Mouse (Mus musculus) kidney, postnatal 25 days (tissue): ENCODE measurements around the gene Hephl1.
A peak's percentile ranks its signal among the peaks of the same experiment; 100 is the strongest.

ENCODE experiments used
- DNase-seq, 2 experiments: peaks; one replicate each; pipeline ENCODE4 v3.0.0; 2021; ENCODE audit warnings: mixed read lengths in 2 of 2

Hephl1 gene

GRCm38 (mm10) chr9:15045740-15046139, 66.2 kb downstream of the Hephl1 start:
- DNase-seq, result no peak

GRCm38 (mm10) chr9:15045084-15045669, 66.7 kb downstream of the Hephl1 start, which contains the start of gene Panx1:
Gene Panx1, minus strand, starts transcription at chr9:15045478.
- peak; percentile 49 to 71 for DNase-seq

DNA sequence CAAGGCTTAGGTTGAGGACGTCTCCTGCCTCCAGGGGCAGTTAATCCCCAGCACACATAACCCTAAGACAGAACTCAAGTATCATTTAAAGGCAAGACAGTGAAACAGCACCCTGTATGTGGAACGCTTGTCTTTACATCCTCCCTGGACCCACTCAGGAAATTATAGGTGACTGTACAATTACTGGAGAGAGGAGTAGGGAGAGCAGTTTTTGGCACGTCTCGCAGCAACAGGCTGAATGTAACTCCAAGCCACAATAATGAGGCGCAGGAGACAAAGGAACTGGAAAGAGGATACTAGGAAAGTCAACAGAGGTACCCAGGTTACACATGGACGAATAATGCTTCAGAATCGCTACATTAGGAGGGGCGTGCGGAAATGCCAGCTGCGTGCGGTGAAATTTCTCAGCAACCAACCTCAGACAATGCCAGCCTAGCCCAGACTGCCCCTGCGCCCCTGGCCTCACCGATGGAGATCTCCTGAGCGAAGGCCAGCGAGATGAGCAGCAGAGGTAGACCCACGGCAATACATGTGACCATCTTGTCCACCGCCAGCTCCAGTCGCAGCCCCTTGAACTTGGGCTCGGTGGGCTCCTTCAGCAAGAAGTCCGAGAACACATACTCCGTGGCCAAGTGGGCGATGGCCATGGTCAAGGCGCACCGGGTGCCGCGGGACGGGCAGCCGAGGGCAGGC, 67.4 kb downstream of the Hephl1 start:
- DNase-seq, result no peak

DNA sequence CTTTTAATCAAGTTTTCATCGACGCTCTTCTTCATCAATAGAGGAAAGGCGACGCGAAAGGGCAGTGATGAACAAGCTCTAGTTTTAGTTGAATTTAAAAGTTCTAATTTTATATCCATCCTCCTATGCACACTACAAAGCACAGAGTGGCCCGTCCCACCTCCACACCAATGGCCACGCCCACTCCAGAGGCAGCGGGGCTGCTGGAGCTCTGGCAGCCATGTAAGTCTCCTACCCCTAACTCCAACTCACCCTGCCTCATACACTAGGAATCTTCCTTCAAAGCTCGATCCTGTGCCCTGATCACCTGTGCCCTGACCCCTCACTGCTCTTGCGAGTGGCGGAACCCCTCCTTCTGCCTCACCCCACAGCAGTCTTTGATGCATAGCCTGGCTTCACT, 70.4 kb downstream of the Hephl1 start:
- no peak for DNase-seq

GRCm38 (mm10) chr9:15039848-15040247, 72.1 kb downstream of the Hephl1 start:
- no peak for DNase-seq

- DNase-seq, result peak in 1 of 2 experiments; percentile 18
Measured at GRCm38 (mm10) chr9:15037704-15038103, 74.2 kb downstream of the Hephl1 start.

DNA sequence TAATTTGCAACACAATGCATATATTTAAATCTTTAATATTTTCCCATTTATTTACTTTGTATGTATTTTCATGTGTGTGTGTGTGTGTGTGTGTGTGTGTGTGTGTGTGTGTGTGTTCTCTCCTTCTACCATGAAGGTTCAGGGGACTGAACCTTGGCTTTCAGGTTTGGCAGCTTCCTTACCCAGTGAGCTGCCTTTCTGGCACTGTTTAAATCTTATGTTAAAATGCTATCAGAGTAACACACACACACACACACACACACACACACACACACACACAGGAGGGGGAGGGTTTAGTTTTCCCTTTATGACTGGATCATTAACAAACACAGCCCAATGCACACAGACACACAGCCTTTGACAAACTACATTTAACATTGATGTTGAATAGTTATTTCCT, 74.7 kb downstream of the Hephl1 start:
- peak in 1 of 2 experiments; percentile 33 for DNase-seq

DNA sequence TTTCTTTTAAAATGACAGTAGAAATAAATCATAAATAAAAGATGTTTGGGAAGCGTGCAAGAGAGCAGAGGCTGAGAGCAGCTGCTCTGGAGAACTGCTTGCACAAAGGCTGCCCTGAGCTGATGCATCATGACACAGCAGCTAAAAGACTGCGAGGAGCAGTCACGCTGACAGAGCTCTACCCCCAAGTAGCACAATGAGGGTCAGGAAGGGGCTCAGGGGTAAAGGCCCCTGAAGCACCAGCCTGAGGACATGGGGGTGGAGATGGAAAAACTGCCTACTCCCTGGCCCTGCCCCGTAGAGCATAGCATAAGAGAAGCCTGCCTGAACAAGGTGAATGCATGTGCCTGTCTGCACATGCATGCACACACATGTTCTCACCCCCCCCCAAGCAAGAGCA, 75.1 kb downstream of the Hephl1 start:
- peak in 1 of 2 experiments; percentile 10 for DNase-seq

DNA sequence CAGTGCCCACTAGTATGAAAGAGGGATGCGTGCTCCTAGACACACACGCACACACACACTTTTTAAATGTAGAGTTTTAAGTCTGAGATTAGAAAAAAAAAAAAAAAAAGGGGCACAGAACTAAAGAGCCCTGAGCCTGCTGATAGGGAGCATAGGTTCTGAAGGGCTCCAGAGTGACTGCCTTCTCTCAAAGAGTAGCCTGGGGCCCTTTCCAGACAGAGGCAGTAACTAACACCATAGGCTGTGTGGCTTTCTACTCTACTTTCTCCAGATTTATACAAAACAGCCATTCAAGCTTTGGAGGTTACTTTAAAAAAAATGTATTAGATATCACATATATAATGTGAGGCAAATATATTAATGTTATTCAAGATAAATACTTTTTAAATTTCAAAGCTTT, 75.5 kb downstream of the Hephl1 start:
- peak in 1 of 2 experiments; percentile 3 for DNase-seq

- peak in 1 of 2 experiments; percentile 6 for DNase-seq
Measured at GRCm38 (mm10) chr9:15035979-15036378, 75.9 kb downstream of the Hephl1 start.

DNA sequence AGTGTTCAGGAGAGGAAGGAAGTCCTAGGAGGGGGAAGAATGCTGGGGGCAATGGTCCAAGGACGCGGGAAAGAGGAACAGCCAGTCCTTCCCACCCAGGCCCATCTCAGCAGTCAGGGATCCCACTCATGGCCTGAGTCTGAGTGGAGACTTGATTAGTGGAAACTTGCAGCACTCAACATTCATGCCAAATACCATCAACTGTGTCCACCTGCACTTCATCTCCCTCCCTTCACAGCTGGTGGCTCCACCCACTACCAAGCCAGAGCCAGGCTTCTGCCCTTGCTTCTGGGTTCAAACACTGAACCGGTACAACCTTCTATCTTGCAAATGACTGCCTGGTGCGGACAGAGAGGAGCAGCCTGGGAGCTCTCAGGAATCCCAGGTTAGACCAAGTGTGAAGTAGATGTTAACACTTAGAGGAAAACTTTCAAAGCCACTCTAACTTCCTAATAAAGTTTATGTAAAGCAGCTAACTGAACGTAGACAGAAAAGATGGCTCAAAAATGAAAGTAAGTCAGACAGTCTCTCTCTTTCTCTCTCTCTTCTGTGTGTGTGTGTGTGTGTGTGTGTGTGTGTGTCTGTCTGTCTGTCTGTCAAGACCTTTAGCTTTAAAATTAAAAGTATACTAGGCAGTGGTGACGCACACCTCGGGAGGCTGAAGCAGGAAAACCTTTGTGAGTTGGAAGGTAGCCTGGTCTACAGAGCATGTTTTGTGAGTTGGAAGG, 77.2 kb downstream of the Hephl1 start:
- peak; percentile 30 to 44 for DNase-seq

GRCm38 (mm10) chr9:15033568-15034160, 78.2 kb downstream of the Hephl1 start:
- DNase-seq, result peak; percentile 55 to 58

DNA sequence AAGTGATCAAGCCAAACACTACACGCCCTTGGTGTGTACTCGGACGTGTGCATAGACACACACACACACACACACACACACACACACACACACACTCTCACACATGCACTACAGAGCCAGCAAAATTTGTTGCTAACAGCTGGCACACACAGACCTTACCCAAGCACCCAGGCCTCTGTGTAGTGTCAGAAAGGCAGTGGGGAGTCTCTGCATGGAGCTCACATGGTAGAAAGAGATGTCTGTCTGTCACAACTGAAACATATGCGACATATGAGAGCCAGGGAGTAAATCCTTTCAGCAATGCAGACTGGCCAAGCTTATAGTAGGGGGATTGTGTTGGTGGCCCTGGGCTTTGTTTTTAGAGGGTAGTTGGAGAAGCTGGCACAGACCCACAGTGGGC, 79.1 kb downstream of the Hephl1 start:
- DNase-seq, result no peak

DNA sequence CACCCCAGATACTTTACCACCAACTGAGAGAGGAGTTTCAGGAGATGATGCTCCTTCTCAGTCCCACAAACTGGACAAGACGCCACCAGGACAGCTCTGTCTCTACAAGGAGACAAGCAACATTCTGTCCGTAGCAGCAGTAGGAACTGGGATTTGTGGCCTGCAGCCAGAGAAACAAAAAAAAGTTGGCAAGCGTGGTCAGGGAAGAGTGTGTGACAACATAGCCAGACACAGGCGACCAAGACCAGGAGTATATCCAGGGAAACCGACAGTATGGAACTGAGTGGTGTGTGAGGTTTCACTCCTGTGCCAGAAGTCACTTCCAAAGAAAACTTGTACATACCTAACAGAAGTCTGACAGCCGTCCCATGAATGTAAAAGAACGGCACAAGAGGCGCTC, 81.1 kb downstream of the Hephl1 start:
- peak in 1 of 2 experiments; percentile 42 for DNase-seq

GRCm38 (mm10) chr9:15029025-15029727, 82.7 kb downstream of the Hephl1 start:
- peak; percentile 60 to 65 for DNase-seq

GRCm38 (mm10) chr9:15027725-15028124, 84.2 kb downstream of the Hephl1 start:
- no peak for DNase-seq

DNA sequence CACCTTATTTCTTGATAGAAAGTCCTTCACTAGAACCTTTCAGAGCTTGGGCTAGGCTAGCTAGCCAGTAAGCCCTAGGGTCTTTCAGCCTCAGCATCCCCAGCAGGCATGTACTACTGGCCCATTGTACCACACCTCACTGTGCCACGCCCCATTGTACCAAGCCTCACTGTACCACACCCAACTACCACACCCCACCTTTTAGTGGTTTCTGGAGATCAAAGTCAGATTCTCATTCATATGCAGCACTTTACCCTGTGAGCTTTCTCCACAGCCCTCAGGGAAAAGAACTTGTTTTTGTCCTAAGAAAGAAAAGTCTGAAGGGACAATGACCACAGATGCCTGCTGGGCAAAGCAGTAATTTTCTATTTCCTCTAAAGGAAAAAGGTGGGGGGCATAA, 88.9 kb downstream of the Hephl1 start:
- peak in 1 of 2 experiments; percentile 10 for DNase-seq

- DNase-seq, result peak in 1 of 2 experiments; percentile 17
Measured at GRCm38 (mm10) chr9:15021156-15021555, 90.8 kb downstream of the Hephl1 start.

DNA sequence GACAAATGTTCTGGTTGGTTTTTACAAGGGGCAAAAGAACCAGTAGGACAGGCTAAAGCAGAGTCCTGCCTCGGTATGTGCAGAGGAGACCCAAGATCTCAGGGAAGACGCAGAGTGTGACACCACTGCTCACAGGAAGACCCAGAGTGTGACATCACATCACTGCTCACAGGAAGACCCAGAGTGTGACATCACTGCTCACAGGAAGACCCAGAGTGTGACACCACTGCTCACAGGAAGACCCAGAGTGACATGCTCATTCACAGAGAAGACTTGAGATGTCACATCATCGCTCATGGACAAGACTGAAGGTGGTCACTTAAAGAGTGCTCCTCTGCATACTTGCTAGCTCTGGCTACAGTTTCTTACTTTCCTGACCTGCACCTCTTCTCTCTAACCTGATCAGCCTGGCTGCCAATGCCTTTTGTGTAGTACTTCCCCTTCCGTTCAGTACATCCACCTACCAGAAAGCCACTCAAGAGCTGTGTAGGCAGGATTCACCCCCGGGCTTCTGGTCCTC, 91.3 kb downstream of the Hephl1 start:
- peak in 1 of 2 experiments; percentile 16 for DNase-seq

GRCm38 (mm10) chr9:15018756-15019131, 93.2 kb downstream of the Hephl1 start:
- no peak for DNase-seq

DNA sequence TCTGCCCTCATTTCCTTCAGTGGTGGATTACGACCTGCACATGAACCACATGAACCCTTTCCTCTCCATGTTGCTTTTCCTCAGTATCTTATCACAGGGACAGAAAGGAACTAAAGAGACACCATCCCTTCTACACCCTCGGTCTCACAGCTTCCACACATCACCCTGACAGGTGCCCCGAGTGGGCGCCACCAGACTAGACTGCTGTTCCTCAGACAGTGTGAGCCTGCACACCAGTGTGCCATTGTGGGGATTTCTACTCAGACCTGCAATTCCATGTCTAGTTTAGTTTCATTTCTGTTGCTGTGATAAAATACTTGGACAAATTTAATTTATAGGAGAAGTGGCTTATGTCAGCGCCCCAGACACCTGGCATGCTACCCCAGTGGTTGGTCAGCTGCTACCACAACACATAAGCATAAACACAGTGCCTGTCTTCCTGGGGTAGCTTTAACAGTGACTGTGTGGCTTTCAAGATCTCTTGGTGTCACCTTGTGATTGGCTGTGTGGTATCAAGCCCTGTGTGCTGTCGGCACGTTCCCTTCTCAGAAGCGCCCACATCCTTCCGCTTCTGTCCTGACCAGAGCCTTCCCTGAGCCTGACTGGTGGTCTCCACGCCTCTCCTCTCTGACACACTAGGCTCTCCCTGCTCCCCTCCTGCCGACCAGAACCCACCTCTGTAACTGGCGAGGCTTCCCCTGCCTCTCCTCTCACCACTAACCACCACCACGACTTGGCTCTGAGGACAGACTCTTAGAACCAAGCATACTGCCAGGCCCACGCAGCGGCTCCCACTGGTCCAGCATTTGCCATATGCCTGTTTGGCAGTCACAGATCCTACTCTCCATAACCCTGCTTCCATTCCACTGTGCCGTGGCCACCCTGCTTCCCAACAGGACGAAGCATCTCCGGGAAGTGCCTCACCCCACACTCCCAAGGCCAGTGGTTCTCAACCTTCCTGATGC, 93.8 kb downstream of the Hephl1 start:
- no peak for DNase-seq
